Mouse (Mus musculus): ENCODE data around the gene Dcaf1. TPM values are rescaled to one million over a fixed set of nuclear protein-coding genes. Genes with fewer than 3 reads are reported as not detected.

Dcaf1 gene
- polyA plus RNA-seq, 1 experiment, result 6.4 TPM

DNA sequence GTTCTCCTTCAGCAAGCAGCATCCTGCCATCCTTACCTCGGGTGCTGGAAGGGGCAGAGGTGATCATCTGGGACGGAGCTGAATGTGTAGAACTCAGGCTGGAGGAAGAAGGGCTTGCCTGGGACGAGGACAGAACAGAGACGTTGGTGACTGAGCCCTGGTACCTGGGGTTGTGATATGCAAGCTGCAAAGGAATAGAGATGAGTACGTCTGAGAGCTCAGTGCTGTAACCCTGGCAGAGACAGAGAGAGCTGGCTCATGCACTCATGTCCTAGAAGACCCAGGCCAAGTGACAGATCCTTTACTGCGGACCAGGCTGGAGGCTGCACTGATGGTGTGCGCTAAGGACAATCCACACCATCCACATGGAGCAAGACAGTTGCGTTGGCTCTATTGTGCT, 84.9 kb downstream of the Dcaf1 start:
- peaks cover 5% of the 10 kb centered on the region; the same call in 1 of the 2 replicates for H3K4me1 ChIP-seq (ENCODE audit: control insufficient read depth, insufficient read depth, insufficient read length, low read length)
- no peak for TF ChIP-seq POLR2A (IDR thresholded peaks at IDR 0.05; ENCODE audit: low read depth, low read length)
- TF ChIP-seq CTCF (IDR thresholded peaks at IDR 0.05; ENCODE audit: extremely low read depth, insufficient read length, insufficient replicate concordance, low read depth, low read length), result no peak

DNA sequence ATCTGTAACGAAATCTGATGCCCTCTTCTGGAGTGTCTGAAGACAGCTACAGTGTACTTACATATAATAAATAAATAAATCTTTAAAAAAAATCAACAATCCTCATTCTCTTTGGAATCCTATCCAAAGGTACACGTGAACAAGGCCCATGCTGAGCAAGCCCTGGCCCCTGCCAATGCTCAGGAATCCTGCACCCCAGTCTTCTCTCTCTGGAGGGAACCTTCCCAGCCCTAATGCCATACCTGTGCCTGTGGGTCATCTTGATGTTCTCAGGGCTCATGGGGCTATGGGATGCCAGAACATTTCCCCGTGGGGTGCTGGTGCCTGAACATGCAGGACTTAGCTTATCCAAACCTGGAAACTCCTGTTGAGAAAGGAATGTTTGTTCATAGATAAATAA, 86.5 kb downstream of the Dcaf1 start:
- no peak overlapping the region for H3K27ac ChIP-seq (ENCODE audit: insufficient read depth, low read depth, low read length)
- H3K36me3 ChIP-seq (ENCODE audit: control insufficient read depth, insufficient read depth, low read length), result no peaks in the 10 kb centered on the region
- TF ChIP-seq POLR2A (IDR thresholded peaks at IDR 0.05; ENCODE audit: low read depth, low read length), result no peak
- H3K27me3 ChIP-seq (ENCODE audit: control insufficient read depth, insufficient read depth, low read length), result no peaks in the 10 kb centered on the region
- H3K4me3 ChIP-seq (ENCODE audit: low read depth, low read length), result no peak overlapping the region
- peaks cover 2% of the 10 kb centered on the region; the same call in 1 of the 2 replicates for H3K4me1 ChIP-seq (ENCODE audit: control insufficient read depth, insufficient read depth, insufficient read length, low read length)
- 58% methylated on average over 3 of the region's 3 CpGs for WGBS

More for the DNA sequence above, 84.9 kb downstream of the Dcaf1 start:
- H3K27ac ChIP-seq (ENCODE audit: insufficient read depth, low read depth, low read length), result no peak overlapping the region
- no peaks in the 10 kb centered on the region for H3K27me3 ChIP-seq (ENCODE audit: control insufficient read depth, insufficient read depth, low read length)
- WGBS, result 88% methylated on average over 8 of the region's 8 CpGs
- H3K4me3 ChIP-seq (ENCODE audit: low read depth, low read length), result no peak overlapping the region
- no peaks in the 10 kb centered on the region for H3K36me3 ChIP-seq (ENCODE audit: control insufficient read depth, insufficient read depth, low read length)

DNA sequence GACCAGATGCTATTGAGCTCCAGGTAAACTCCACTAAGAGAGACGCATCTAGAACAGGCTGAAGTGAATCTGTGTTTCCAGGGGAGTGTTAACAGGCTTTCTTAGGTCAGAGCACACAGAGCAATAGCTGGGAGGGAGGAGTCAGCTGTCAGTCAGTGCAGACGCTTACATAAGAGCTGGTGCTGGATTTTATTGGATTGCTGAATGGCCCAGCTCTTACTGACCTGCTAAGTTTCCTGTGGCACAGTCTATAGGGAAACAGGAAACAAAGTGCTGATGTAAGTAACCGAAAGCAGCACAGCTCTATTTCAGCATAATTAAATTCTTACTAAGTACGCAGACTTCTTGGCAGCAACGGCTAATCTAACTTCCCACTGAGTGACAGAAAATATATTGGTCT, 87.0 kb downstream of the Dcaf1 start:
- Histone ChIP-seq H3K27me3 (ENCODE audit: control insufficient read depth, insufficient read depth, low read length) (no peaks in the 10 kb centered on the region), H3K36me3 (ENCODE audit: control insufficient read depth, insufficient read depth, low read length) (no peaks in the 10 kb centered on the region), H3K27ac (ENCODE audit: insufficient read depth, low read depth, low read length) (no peak overlapping the region), H3K4me1 (ENCODE audit: control insufficient read depth, insufficient read depth, insufficient read length, low read length) (peaks cover 2% of the 10 kb centered on the region; the same call in 1 of the 2 replicates), H3K4me3 (ENCODE audit: low read depth, low read length) (no peak overlapping the region)
- 7% methylated on average over 5 of the region's 5 CpGs for WGBS
- TF ChIP-seq CTCF (IDR thresholded peaks at IDR 0.05; ENCODE audit: extremely low read depth, insufficient read length, insufficient replicate concordance, low read depth, low read length), result no peak
- no peak for TF ChIP-seq POLR2A (IDR thresholded peaks at IDR 0.05; ENCODE audit: low read depth, low read length)

GRCm38 (mm10) chr9:106911624-106912023, 90.0 kb downstream of the Dcaf1 start:
- TF ChIP-seq CTCF (IDR thresholded peaks at IDR 0.05; ENCODE audit: extremely low read depth, insufficient read length, insufficient replicate concordance, low read depth, low read length), result no peak
- no peak for TF ChIP-seq POLR2A (IDR thresholded peaks at IDR 0.05; ENCODE audit: low read depth, low read length)
- Histone ChIP-seq H3K36me3 (ENCODE audit: control insufficient read depth, insufficient read depth, low read length) (no peaks in the 10 kb centered on the region), H3K27ac (ENCODE audit: insufficient read depth, low read depth, low read length) (no peak overlapping the region), H3K4me3 (ENCODE audit: low read depth, low read length) (no peak overlapping the region), H3K4me1 (ENCODE audit: control insufficient read depth, insufficient read depth, insufficient read length, low read length) (peaks cover 2% of the 10 kb centered on the region; the same call in 1 of the 2 replicates), H3K27me3 (ENCODE audit: control insufficient read depth, insufficient read depth, low read length) (no peaks in the 10 kb centered on the region)
- 57% methylated on average over 1 of the region's 1 CpGs for WGBS

DNA sequence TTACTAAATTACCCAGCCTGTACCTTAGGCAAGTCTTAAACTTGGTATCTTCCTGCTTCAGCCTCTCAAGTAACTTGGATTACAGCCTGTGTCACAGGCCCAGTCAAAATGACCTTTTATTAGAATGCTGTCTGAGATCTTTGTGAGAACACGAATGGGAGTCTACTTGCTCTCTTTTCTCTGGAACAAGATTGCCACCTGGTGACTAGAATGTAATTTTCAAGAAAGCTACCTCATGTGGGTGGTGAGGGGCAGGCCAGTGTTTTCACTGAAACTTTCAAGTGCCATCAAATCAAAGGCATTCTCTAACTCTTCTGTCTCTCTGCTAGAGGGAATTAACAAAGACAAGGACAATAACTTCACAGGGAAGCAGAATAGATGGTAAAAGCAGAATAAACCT, 92.1 kb downstream of the Dcaf1 start:
- no peak overlapping the region for H3K27ac ChIP-seq (ENCODE audit: insufficient read depth, low read depth, low read length)
- no peak for TF ChIP-seq CTCF (IDR thresholded peaks at IDR 0.05; ENCODE audit: extremely low read depth, insufficient read length, insufficient replicate concordance, low read depth, low read length)
- no peak for TF ChIP-seq POLR2A (IDR thresholded peaks at IDR 0.05; ENCODE audit: low read depth, low read length)

GRCm38 (mm10) chr9:106914878-106915277, 93.2 kb downstream of the Dcaf1 start:
- H3K4me1 ChIP-seq (ENCODE audit: control insufficient read depth, insufficient read depth, insufficient read length, low read length), result no peaks in the 10 kb centered on the region
- no peak overlapping the region for H3K4me3 ChIP-seq (ENCODE audit: low read depth, low read length)
- 90% methylated on average over 6 of the region's 6 CpGs for WGBS
- TF ChIP-seq CTCF (IDR thresholded peaks at IDR 0.05; ENCODE audit: extremely low read depth, insufficient read length, insufficient replicate concordance, low read depth, low read length) (no peak), POLR2A (IDR thresholded peaks at IDR 0.05; ENCODE audit: low read depth, low read length) (no peak)
- no peaks in the 10 kb centered on the region for H3K36me3 ChIP-seq (ENCODE audit: control insufficient read depth, insufficient read depth, low read length)
- no peaks in the 10 kb centered on the region for H3K27me3 ChIP-seq (ENCODE audit: control insufficient read depth, insufficient read depth, low read length)
- H3K27ac ChIP-seq (ENCODE audit: insufficient read depth, low read depth, low read length), result no peak overlapping the region

More for the DNA sequence above, 92.1 kb downstream of the Dcaf1 start:
- H3K4me1 ChIP-seq (ENCODE audit: control insufficient read depth, insufficient read depth, insufficient read length, low read length), result peaks cover 2% of the 10 kb centered on the region; the same call in 1 of the 2 replicates
- H3K27me3 ChIP-seq (ENCODE audit: control insufficient read depth, insufficient read depth, low read length), result no peaks in the 10 kb centered on the region
- no peak overlapping the region for H3K4me3 ChIP-seq (ENCODE audit: low read depth, low read length)
- 7% methylated on average over 1 of the region's 1 CpGs for WGBS
- no peaks in the 10 kb centered on the region for H3K36me3 ChIP-seq (ENCODE audit: control insufficient read depth, insufficient read depth, low read length)

Other genes with a start within 250 kb of the Dcaf1 start
- not detected in 2 replicates for gene Iqcf6, start 195.3 kb upstream of the Dcaf1 start, polyA plus RNA-seq (2012; rRNA removed)
- 0.14 TPM in 1 of 2 replicates, not detected in the other for gene Grm2, start 165.8 kb upstream of the Dcaf1 start, polyA plus RNA-seq (2012; rRNA removed)
- gene Tex264, start 135.9 kb upstream of the Dcaf1 start, polyA plus RNA-seq (2012; rRNA removed), result 50.1 and 77.9 TPM in 2 replicates
- 19.3 and 34.9 TPM in 2 replicates for gene Rad54l2, start 32.7 kb upstream of the Dcaf1 start, polyA plus RNA-seq (2012; rRNA removed)
- 6.9 and 10.5 TPM in 2 replicates for gene Rbm15b, start 65.6 kb downstream of the Dcaf1 start, polyA plus RNA-seq (2012; rRNA removed)
- gene Manf, start 70.1 kb downstream of the Dcaf1 start, polyA plus RNA-seq (2012; rRNA removed), result 2.9 and 7.5 TPM in 2 replicates

Measured in small intestine, adult 2 months (tissue).